Mouse (Mus musculus): ENCODE results near the gene Cacna1c. TPM values are rescaled to one million over a fixed set of nuclear protein-coding genes. Genes with fewer than 3 reads are reported as not detected.

The Cacna1c gene
- polyA plus RNA-seq, 2 experiments, result 8.9 to 29.0 TPM

DNA sequence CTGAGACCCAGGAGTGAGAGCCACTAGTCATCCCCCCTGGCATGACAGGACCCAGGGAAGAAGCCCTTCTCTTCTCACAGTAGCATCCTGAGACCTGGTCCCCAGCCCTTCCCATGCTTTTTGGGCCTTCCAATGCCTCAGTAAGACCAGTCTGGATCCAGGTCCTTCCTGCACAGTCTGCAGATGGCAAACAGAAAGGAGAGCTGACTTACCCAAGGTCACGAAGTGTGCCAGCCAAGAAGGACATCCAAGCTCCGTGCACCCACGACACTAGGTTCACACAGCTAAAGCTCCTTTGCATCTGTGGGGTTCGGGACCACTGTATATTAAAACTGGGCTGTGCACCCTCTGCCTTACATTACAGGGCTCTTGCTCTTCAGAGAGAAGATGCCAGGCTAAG is 252.1 kb downstream of the Cacna1c start:
- Histone ChIP-seq H3K9me3 (ENCODE audit: control insufficient read depth, low read length) (no peaks in the 10 kb centered on the region), H3K9ac (ENCODE audit: low read depth, low read length, severe bottlenecking) (no peak overlapping the region), H3K27ac (replicated peaks; ENCODE audit: low read depth, low read length) (no peak overlapping the region), H3K4me1 (ENCODE audit: control insufficient read depth, insufficient read depth, low read length) (peaks cover 13% of the 10 kb centered on the region), H3K4me3 (replicated peaks; ENCODE audit: low read length) (no peak overlapping the region), H3K27me3 (ENCODE audit: control insufficient read depth, insufficient read depth, low read length) (no peaks in the 10 kb centered on the region), H3K36me3 (ENCODE audit: control insufficient read depth, insufficient read depth, low read length) (no peaks in the 10 kb centered on the region), H3K4me2 (replicated peaks; ENCODE audit: low read depth, low read length, severe bottlenecking) (no peak overlapping the region)
- no peak for ATAC-seq (ENCODE audit: low FRiP score, low read depth)
- no peak for TF ChIP-seq POLR2A (IDR thresholded peaks at IDR 0.05; ENCODE audit: borderline replicate concordance, extremely low read depth, insufficient read depth, insufficient read length)
- 94% methylated on average over 4 of the region's 4 CpGs for WGBS
- no peak for DNase-seq (ENCODE audit: low spot score)

DNA sequence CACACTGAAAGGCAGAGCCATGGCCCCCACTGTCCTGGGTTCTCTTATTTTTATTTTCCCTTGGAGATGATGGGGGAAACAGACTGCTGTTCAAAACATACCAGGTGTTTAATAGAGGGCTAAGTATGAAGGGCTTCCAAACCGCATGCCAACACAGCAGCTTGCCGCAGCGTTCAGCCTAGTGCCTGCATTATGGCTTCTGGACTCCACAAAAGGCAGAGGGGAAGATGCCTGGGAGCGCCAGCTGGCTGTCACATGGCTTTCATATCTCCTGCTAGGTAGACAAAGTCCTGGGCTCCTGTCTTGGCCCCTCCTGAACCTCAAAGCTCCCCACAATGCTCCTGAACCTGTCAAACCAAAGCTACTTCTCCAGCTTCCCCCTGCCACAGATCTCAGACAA is 254.4 kb downstream of the Cacna1c start:
- Histone ChIP-seq H3K9ac (ENCODE audit: low read depth, low read length, severe bottlenecking) (no peak overlapping the region), H3K27ac (replicated peaks; ENCODE audit: low read depth, low read length) (no peak overlapping the region), H3K4me3 (replicated peaks; ENCODE audit: low read length) (no peak overlapping the region), H3K36me3 (ENCODE audit: control insufficient read depth, insufficient read depth, low read length) (no peaks in the 10 kb centered on the region), H3K4me1 (ENCODE audit: control insufficient read depth, insufficient read depth, low read length) (0 out of 2 replicates have a peak, but pooled peaks cover 7% of the 10 kb centered on the region), H3K27me3 (ENCODE audit: control insufficient read depth, insufficient read depth, low read length) (no peaks in the 10 kb centered on the region), H3K9me3 (ENCODE audit: control insufficient read depth, low read length) (no peaks in the 10 kb centered on the region), H3K4me2 (replicated peaks; ENCODE audit: low read depth, low read length, severe bottlenecking) (no peak overlapping the region)
- no peak for ATAC-seq (ENCODE audit: low FRiP score, low read depth)
- TF ChIP-seq POLR2A (IDR thresholded peaks at IDR 0.05; ENCODE audit: borderline replicate concordance, extremely low read depth, insufficient read depth, insufficient read length), result no peak
- 42% methylated on average over 4 of the region's 4 CpGs for WGBS
- DNase-seq (ENCODE audit: low spot score), result no peak

DNA sequence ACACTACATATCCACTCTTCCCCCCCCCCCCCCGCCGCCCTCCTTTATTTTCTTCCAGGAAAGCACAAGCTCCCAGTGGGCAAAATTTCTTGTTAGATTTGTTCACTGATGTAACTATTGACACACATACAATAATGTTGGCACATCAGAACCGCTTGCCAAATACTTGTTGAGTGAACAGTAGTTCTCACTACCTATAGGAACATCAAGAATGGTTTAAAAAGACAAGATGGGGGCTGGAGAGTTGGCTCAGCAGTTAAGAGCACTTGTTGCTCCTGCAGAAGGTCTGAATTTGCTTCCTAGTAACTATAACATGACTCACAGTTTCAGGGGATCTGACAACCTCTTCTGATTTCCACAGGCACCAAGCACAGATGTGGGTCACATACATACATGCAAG is 255.2 kb downstream of the Cacna1c start:
- Histone ChIP-seq H3K27me3 (ENCODE audit: control insufficient read depth, insufficient read depth, low read length) (no peaks in the 10 kb centered on the region), H3K9me3 (ENCODE audit: control insufficient read depth, low read length) (no peaks in the 10 kb centered on the region), H3K9ac (ENCODE audit: low read depth, low read length, severe bottlenecking) (no peak overlapping the region), H3K4me3 (replicated peaks; ENCODE audit: low read length) (no peak overlapping the region), H3K36me3 (ENCODE audit: control insufficient read depth, insufficient read depth, low read length) (no peaks in the 10 kb centered on the region), H3K4me1 (ENCODE audit: control insufficient read depth, insufficient read depth, low read length) (0 out of 2 replicates have a peak, but pooled peaks cover 7% of the 10 kb centered on the region), H3K27ac (replicated peaks; ENCODE audit: low read depth, low read length) (no peak overlapping the region), H3K4me2 (replicated peaks; ENCODE audit: low read depth, low read length, severe bottlenecking) (no peak overlapping the region)
- ATAC-seq (ENCODE audit: low FRiP score, low read depth) (no peak), DNase-seq (ENCODE audit: low spot score) (no peak)
- 95% methylated on average over 3 of the region's 3 CpGs for WGBS
- no peak for TF ChIP-seq POLR2A (IDR thresholded peaks at IDR 0.05; ENCODE audit: borderline replicate concordance, extremely low read depth, insufficient read depth, insufficient read length)

DNA sequence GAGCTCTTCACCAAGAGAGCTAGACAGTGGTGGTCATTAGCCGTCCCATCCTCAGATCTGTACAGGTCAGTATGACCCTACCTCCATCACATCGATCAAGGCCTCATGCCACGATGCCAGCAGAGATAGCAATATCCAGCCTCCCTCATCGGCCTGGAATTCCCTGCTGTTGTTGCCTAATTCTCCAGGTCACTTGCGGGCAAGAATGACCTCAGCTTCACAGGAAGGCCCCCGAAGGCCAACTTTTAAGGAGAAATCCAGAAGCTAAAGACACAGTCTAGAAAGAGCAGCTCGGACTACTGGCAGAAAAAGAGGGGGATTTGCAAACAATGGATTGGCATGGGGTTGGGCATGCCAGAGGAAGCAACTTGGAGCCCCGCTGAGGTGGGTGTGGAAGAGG is 256.6 kb downstream of the Cacna1c start:
- no peak overlapping the region for H3K27ac ChIP-seq (replicated peaks; ENCODE audit: low read depth, low read length)
- no peaks in the 10 kb centered on the region for H3K36me3 ChIP-seq (ENCODE audit: control insufficient read depth, insufficient read depth, low read length)
- DNase-seq (ENCODE audit: low spot score) (no peak), ATAC-seq (ENCODE audit: low FRiP score, low read depth) (no peak)
- H3K4me2 ChIP-seq (replicated peaks; ENCODE audit: low read depth, low read length, severe bottlenecking), result no peak overlapping the region
- H3K27me3 ChIP-seq (ENCODE audit: control insufficient read depth, insufficient read depth, low read length), result no peaks in the 10 kb centered on the region
- no peak for TF ChIP-seq POLR2A (IDR thresholded peaks at IDR 0.05; ENCODE audit: borderline replicate concordance, extremely low read depth, insufficient read depth, insufficient read length)
- no peak overlapping the region for H3K4me3 ChIP-seq (replicated peaks; ENCODE audit: low read length)
- 95% methylated on average over 8 of the region's 8 CpGs for WGBS
- H3K4me1 ChIP-seq (ENCODE audit: control insufficient read depth, insufficient read depth, low read length), result peaks cover 9% of the 10 kb centered on the region; the same call in 1 of the 2 replicates
- H3K9me3 ChIP-seq (ENCODE audit: control insufficient read depth, low read length), result no peaks in the 10 kb centered on the region
- H3K9ac ChIP-seq (ENCODE audit: low read depth, low read length, severe bottlenecking), result no peak overlapping the region

DNA sequence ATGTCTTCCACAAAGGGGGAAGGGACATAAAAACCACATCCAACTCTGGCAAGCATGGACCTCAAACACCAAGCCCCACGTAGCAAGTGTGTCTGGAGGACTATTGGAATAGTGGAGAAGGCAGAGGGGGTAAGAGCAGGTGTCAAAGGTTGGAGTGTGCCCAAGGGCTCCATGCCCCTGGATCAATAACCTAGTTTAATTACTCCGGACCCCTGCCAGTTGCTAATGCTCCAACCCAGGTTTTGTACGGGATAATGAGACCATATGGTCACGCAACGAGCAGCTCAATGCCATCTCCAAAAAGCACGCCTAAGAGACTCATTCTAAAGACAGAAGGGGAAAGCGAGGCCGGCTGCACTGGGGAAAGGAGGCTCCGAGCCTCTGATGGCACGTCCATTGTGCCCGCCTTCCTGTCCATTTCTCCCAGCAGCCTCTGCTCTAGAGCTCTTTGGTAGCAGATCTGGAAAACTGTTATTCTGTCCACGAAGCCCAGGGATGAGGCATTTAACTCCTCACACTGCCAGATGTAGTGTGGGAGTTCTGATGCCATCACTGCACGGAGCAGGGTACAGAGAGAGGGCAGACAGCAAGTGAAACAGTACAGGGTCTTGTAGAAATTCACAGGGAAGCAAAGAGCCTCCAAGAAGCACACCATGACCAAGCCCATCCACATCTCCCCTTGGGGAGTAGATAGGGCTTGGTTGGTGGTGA is 257.7 kb downstream of the Cacna1c start:
- no peak for DNase-seq (ENCODE audit: low spot score)
- H3K4me3 ChIP-seq (replicated peaks; ENCODE audit: low read length), result no peak overlapping the region
- H3K9ac ChIP-seq (ENCODE audit: low read depth, low read length, severe bottlenecking), result no peak overlapping the region
- TF ChIP-seq POLR2A (IDR thresholded peaks at IDR 0.05; ENCODE audit: borderline replicate concordance, extremely low read depth, insufficient read depth, insufficient read length), result no peak
- H3K27me3 ChIP-seq (ENCODE audit: control insufficient read depth, insufficient read depth, low read length), result no peaks in the 10 kb centered on the region
- no peaks in the 10 kb centered on the region for H3K36me3 ChIP-seq (ENCODE audit: control insufficient read depth, insufficient read depth, low read length)
- peaks cover 13% of the 10 kb centered on the region; the same call in 1 of the 2 replicates for H3K4me1 ChIP-seq (ENCODE audit: control insufficient read depth, insufficient read depth, low read length)
- ATAC-seq (ENCODE audit: low FRiP score, low read depth), result no peak
- H3K4me2 ChIP-seq (replicated peaks; ENCODE audit: low read depth, low read length, severe bottlenecking), result no peak overlapping the region
- 58% methylated on average over 13 of the region's 13 CpGs for WGBS
- no peaks in the 10 kb centered on the region for H3K9me3 ChIP-seq (ENCODE audit: control insufficient read depth, low read length)
- H3K27ac ChIP-seq (replicated peaks; ENCODE audit: low read depth, low read length), result no peak overlapping the region

Data from limb, embryonic 14.5 days (tissue).